Mouse (Mus musculus): ENCODE results near the gene Dact3. TPM values are rescaled to one million over a fixed set of nuclear protein-coding genes. Genes with fewer than 3 reads are reported as not detected.

Dact3 gene
- polyA plus RNA-seq, 1 experiment: 169 TPM

DNA sequence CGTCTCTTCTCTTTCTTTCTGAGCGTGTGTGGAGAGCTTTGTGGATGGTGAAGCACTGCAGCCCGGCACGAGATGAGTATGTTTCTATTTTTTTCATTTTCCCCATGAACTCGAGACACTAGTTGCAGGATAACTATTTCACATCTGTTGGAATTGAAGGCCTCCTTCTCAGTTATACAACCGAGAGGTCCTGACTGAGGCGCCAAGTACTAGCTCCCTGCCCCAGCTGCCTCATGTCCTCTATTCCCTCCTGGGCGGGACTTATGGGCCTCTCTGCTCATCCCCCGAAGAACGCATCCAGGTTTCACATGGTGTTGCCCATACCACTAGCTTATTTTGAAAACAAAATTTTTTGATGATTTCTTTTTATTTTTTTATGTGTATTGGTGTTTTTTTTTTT lies 20.4 kb downstream of the Dact3 start:
- TF ChIP-seq CTCF (IDR thresholded peaks at IDR 0.05; ENCODE audit: extremely low read depth, insufficient read depth, low read length) (no peak), POLR2A (IDR thresholded peaks at IDR 0.05; ENCODE audit: extremely low read depth, insufficient read depth, low read length) (no peak)
- no peak overlapping the region for H3K4me3 ChIP-seq (ENCODE audit: insufficient read depth, low read length)

DNA sequence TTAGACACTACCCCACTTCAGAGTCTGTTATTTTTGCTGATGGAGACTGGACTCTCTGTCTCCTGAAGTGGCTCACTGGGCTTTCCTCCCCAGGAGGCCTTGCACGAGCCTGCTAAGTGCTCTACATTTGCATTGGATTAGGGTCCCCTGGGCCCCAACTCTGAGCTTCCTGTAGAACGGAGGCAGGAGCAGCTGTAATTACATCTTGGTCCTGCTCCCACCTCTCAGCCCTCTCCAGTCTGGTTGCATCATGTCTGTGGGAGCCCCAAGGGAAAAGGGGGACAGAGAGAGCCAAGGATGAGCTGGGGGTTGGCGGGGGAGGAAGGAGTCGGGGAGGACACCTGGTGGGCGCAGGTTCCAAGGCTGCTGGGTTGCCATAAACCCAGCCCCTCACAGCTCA lies 25.4 kb downstream of the Dact3 start:
- H3K27ac ChIP-seq (ENCODE audit: insufficient read depth, low read length): no peak overlapping the region
- H3K4me3 ChIP-seq (ENCODE audit: insufficient read depth, low read length): no peak overlapping the region
- no peak for TF ChIP-seq CTCF (IDR thresholded peaks at IDR 0.05; ENCODE audit: extremely low read depth, insufficient read depth, low read length)
- TF ChIP-seq POLR2A (IDR thresholded peaks at IDR 0.05; ENCODE audit: extremely low read depth, insufficient read depth, low read length): no peak
- H3K4me1 ChIP-seq (ENCODE audit: control insufficient read depth, insufficient read depth, low read length): no peaks in the 10 kb centered on the region; the same call in 1 of the 2 replicates

More for the DNA sequence above, 20.4 kb downstream of the Dact3 start:
- H3K27ac ChIP-seq (ENCODE audit: insufficient read depth, low read length): no peak overlapping the region
- H3K4me1 ChIP-seq (ENCODE audit: control insufficient read depth, insufficient read depth, low read length): no peaks in the 10 kb centered on the region

- Histone ChIP-seq H3K27ac (ENCODE audit: insufficient read depth, low read length) (no peak overlapping the region), H3K4me3 (ENCODE audit: insufficient read depth, low read length) (no peak overlapping the region), H3K4me1 (ENCODE audit: control insufficient read depth, insufficient read depth, low read length) (no peaks in the 10 kb centered on the region; the same call in 1 of the 2 replicates)
- no peak for TF ChIP-seq POLR2A (IDR thresholded peaks at IDR 0.05; ENCODE audit: extremely low read depth, insufficient read depth, low read length)
- TF ChIP-seq CTCF (IDR thresholded peaks at IDR 0.05; ENCODE audit: extremely low read depth, insufficient read depth, low read length): no peak
These were observed 28.4 kb downstream of the Dact3 start for GRCm38 (mm10) chr7:16903439-16903955.

DNA sequence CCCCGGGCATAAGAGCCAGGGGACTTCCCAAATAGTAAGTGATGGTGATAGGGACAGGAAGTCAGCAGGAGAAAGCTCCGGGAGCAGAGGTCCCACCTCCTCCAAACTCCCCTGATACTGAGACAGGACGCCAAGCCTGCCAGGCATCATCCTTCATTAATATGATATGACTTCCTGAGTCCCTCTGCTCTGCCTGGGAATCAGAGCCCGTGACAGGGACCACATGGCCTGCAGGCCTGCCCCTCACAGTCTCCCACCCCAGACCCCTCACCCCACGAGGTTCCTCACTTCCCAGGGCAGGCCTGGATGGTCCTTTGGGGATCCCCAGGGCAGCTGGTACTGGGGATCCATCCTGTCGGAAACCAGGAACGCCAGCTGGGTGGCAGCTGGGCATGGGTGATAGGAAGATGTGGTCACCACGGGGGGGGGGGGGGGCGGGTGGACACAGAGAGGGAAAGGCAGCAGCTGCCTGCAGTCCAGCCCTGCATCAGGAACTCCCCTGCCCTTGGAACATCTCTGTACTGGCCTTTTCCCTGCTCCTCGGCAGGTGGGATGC lies 29.1 kb downstream of the Dact3 start:
- no peak overlapping the region for H3K27ac ChIP-seq (ENCODE audit: insufficient read depth, low read length)
- TF ChIP-seq CTCF (IDR thresholded peaks at IDR 0.05; ENCODE audit: extremely low read depth, insufficient read depth, low read length): no peak
- TF ChIP-seq POLR2A (IDR thresholded peaks at IDR 0.05; ENCODE audit: extremely low read depth, insufficient read depth, low read length): no peak
- no peaks in the 10 kb centered on the region; the same call in 1 of the 2 replicates for H3K4me1 ChIP-seq (ENCODE audit: control insufficient read depth, insufficient read depth, low read length)
- no peak overlapping the region for H3K4me3 ChIP-seq (ENCODE audit: insufficient read depth, low read length)

DNA sequence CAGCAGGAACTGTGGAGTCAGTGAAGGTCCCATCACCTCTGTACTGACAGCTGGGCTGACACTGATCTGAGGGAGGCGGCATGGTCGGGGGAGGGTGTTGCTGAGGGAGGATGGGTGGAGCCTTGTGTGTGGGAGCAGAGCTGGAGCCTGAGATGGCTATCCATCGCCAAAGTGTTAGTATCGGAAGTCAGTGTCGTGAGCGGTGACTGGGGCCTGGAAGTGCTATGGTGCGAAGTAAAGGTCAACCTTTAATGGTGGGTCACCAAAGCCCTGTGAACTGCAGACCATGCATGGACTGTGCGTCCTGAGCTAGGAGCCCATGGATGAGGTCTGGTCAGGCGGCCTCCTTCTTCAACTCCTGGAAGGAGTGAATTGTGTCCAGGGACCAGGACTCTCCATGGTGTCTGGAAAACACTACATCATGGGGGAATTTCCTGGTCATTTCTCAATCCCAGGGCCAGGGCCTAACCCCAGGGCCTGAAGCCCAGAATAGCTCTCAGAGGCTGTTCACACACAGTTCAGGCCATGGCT lies 30.4 kb downstream of the Dact3 start:
- Histone ChIP-seq H3K4me1 (ENCODE audit: control insufficient read depth, insufficient read depth, low read length) (no peaks in the 10 kb centered on the region; the same call in 1 of the 2 replicates), H3K27ac (ENCODE audit: insufficient read depth, low read length) (no peak overlapping the region)
- TF ChIP-seq CTCF (IDR thresholded peaks at IDR 0.05; ENCODE audit: extremely low read depth, insufficient read depth, low read length) (no peak), POLR2A (IDR thresholded peaks at IDR 0.05; ENCODE audit: extremely low read depth, insufficient read depth, low read length) (no peak)

GRCm38 (mm10) chr7:16906281-16906680 lies 31.2 kb downstream of the Dact3 start, which contains the start of gene Ptgir:
TSS of gene Ptgir (plus strand) at chr7:16906490.
- no peak for TF ChIP-seq POLR2A (IDR thresholded peaks at IDR 0.05; ENCODE audit: extremely low read depth, insufficient read depth, low read length)
- TF ChIP-seq CTCF (IDR thresholded peaks at IDR 0.05; ENCODE audit: extremely low read depth, insufficient read depth, low read length): no peak
- Histone ChIP-seq H3K4me3 (ENCODE audit: insufficient read depth, low read length) (no peak within 1 kb of the TSS), H3K27ac (ENCODE audit: insufficient read depth, low read length) (no peak within 1 kb of the TSS), H3K4me1 (ENCODE audit: control insufficient read depth, insufficient read depth, low read length) (no peaks in the 10 kb centered on the region; the same call in 1 of the 2 replicates)

More for the DNA sequence above, 30.4 kb downstream of the Dact3 start:
- no peak overlapping the region for H3K4me3 ChIP-seq (ENCODE audit: insufficient read depth, low read length)

DNA sequence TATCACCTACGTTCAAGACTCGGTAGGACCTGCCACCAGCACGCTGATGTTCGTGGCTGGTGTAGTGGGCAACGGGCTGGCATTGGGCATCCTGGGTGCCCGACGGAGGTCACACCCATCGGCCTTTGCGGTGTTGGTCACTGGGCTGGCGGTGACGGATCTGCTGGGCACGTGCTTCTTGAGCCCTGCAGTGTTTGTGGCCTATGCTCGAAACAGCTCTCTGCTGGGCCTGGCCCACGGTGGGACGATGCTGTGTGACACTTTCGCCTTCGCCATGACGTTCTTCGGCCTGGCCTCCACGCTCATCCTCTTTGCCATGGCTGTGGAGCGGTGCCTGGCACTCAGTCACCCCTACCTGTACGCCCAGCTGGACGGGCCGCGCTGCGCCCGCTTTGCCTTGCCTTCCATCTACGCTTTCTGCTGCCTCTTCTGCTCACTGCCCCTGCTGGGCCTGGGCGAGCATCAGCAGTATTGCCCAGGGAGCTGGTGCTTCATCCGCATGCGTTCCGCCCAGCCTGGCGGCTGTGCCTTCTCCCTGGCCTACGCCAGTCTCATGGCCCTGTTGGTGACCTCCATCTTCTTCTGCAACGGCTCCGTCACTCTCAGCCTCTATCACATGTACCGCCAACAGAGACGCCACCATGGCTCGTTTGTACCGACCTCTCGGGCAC lies 31.9 kb downstream of the Dact3 start:
- no peak overlapping the region for H3K4me3 ChIP-seq (ENCODE audit: insufficient read depth, low read length)
- H3K27ac ChIP-seq (ENCODE audit: insufficient read depth, low read length): no peak overlapping the region
- no peaks in the 10 kb centered on the region; the same call in 1 of the 2 replicates for H3K4me1 ChIP-seq (ENCODE audit: control insufficient read depth, insufficient read depth, low read length)
- no peak for TF ChIP-seq CTCF (IDR thresholded peaks at IDR 0.05; ENCODE audit: extremely low read depth, insufficient read depth, low read length)
- TF ChIP-seq POLR2A (IDR thresholded peaks at IDR 0.05; ENCODE audit: extremely low read depth, insufficient read depth, low read length): no peak

GRCm38 (mm10) chr7:16907842-16908241 lies 32.7 kb downstream of the Dact3 start:
- TF ChIP-seq CTCF (IDR thresholded peaks at IDR 0.05; ENCODE audit: extremely low read depth, insufficient read depth, low read length) (no peak), POLR2A (IDR thresholded peaks at IDR 0.05; ENCODE audit: extremely low read depth, insufficient read depth, low read length) (no peak)
- Histone ChIP-seq H3K27ac (ENCODE audit: insufficient read depth, low read length) (no peak overlapping the region), H3K4me3 (ENCODE audit: insufficient read depth, low read length) (no peak overlapping the region), H3K4me1 (ENCODE audit: control insufficient read depth, insufficient read depth, low read length) (no peaks in the 10 kb centered on the region; the same call in 1 of the 2 replicates)

- Histone ChIP-seq H3K27ac (ENCODE audit: insufficient read depth, low read length) (no peak overlapping the region), H3K4me1 (ENCODE audit: control insufficient read depth, insufficient read depth, low read length) (no peaks in the 10 kb centered on the region; the same call in 1 of the 2 replicates), H3K4me3 (ENCODE audit: insufficient read depth, low read length) (no peak overlapping the region)
- TF ChIP-seq POLR2A (IDR thresholded peaks at IDR 0.05; ENCODE audit: extremely low read depth, insufficient read depth, low read length): no peak
- no peak for TF ChIP-seq CTCF (IDR thresholded peaks at IDR 0.05; ENCODE audit: extremely low read depth, insufficient read depth, low read length)
These were observed 33.2 kb downstream of the Dact3 start for GRCm38 (mm10) chr7:16908367-16908766.
